Mouse (Mus musculus): ENCODE data around the gene Tenm4. TPM values are rescaled to one million over a fixed set of nuclear protein-coding genes. Genes with fewer than 3 reads are reported as not detected.
A peak's percentile ranks its signal among the peaks of the same experiment; 100 is the strongest.

Tenm4 gene
- polyA plus RNA-seq, 1 experiment from 2014 or later = 42.7 TPM

DNA sequence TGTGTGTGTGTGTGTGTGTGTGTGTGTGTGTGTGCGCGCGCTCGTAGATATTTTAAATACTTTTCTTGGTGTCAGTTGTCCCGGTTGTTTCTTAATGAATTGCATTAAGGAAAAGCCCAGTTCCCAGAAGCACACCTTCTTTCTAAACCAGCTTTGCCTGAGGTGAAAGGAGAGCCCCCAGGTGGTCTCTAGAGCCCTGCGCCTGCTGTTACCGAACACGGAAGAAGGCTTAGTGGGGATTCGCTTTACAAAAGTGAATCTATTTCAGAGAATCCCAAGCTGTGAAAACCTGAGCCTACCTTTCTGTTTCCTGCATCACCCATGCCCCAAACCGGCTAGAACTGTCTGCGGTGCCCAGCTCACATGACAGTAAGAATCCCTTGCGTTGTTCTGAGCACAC, 583.1 kb downstream of the Tenm4 start:
- H3K4me2 ChIP-seq = no peak overlapping the region
- H3K9ac ChIP-seq = no peak overlapping the region
- peaks cover 7% of the 10 kb centered on the region for H3K36me3 ChIP-seq
- peaks cover 49% of the 10 kb centered on the region for H3K4me1 ChIP-seq
- no peaks in the 10 kb centered on the region for H3K27me3 ChIP-seq
- WGBS = 69% methylated on average over 12 of the region's 12 CpGs
- no peak overlapping the region for H3K4me3 ChIP-seq (replicated peaks)
- peak overlapping the region; percentile 79 for H3K27ac ChIP-seq
- no peak for ATAC-seq (replicated peaks; ENCODE audit: low FRiP score)
- H3K9me3 ChIP-seq (replicated peaks) = no peaks in the 10 kb centered on the region

- H3K36me3 ChIP-seq = peaks cover 8% of the 10 kb centered on the region
- H3K27ac ChIP-seq = peak overlapping the region; percentile 79
- peaks cover 44% of the 10 kb centered on the region for H3K4me1 ChIP-seq
- H3K4me2 ChIP-seq = no peak overlapping the region
- no peaks in the 10 kb centered on the region for H3K27me3 ChIP-seq
- ATAC-seq (replicated peaks; ENCODE audit: low FRiP score) = peak; percentile 65
- H3K9me3 ChIP-seq (replicated peaks) = no peaks in the 10 kb centered on the region
- no peak overlapping the region for H3K4me3 ChIP-seq (replicated peaks)
- WGBS = 54% methylated on average over 12 of the region's 12 CpGs
- H3K9ac ChIP-seq = no peak overlapping the region
Observed at GRCm38 (mm10) chr7:96755459-96756094, 584.5 kb downstream of the Tenm4 start.

GRCm38 (mm10) chr7:96756104-96756742, 585.2 kb downstream of the Tenm4 start:
- 0 out of 2 replicates have a peak, but pooled peaks have one; percentile 12 for ATAC-seq (replicated peaks; ENCODE audit: low FRiP score)
- H3K36me3 ChIP-seq = peaks cover 8% of the 10 kb centered on the region

GRCm38 (mm10) chr7:96757067-96757466, 586.0 kb downstream of the Tenm4 start:
- Histone ChIP-seq H3K36me3 (peaks cover 8% of the 10 kb centered on the region), H3K4me2 (no peak overlapping the region), H3K4me3 (replicated peaks) (no peak overlapping the region), H3K27ac (no peak overlapping the region), H3K9me3 (replicated peaks) (no peaks in the 10 kb centered on the region), H3K27me3 (no peaks in the 10 kb centered on the region), H3K4me1 (peaks cover 44% of the 10 kb centered on the region), H3K9ac (no peak overlapping the region)
- no peak for ATAC-seq (replicated peaks; ENCODE audit: low FRiP score)
- WGBS = 33% methylated on average over 8 of the region's 8 CpGs

More at GRCm38 (mm10) chr7:96756104-96756742, 585.2 kb downstream of the Tenm4 start:
- Histone ChIP-seq H3K4me2 (no peak overlapping the region), H3K27ac (peak overlapping the region; percentile 79), H3K4me3 (replicated peaks) (no peak overlapping the region), H3K9me3 (replicated peaks) (no peaks in the 10 kb centered on the region), H3K4me1 (peaks cover 44% of the 10 kb centered on the region), H3K9ac (no peak overlapping the region), H3K27me3 (no peaks in the 10 kb centered on the region)
- 51% methylated on average over 10 of the region's 10 CpGs for WGBS

DNA sequence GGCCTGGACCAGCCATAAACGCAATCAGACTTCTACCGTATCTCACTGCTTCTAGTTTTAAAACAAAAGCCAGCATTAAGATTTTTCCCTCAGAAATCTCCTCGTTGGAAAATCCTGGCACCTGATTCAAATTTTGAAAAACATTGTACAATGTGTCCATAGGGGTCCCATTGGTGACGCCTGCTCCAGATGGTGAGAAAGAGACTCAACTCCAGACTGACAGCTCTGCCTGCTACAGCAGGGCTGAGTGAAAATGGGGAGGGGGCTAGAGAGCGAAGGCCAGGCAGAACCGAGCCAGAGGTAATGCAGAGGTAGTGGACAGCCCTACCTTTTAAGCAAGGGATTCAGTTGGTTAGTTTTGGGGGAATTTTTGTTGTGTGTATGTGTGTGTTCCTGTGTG, 589.2 kb downstream of the Tenm4 start:
- 74% methylated on average over 6 of the region's 6 CpGs for WGBS
- no peak overlapping the region for H3K27ac ChIP-seq
- no peak overlapping the region for H3K9ac ChIP-seq
- H3K9me3 ChIP-seq (replicated peaks) = no peaks in the 10 kb centered on the region
- no peak overlapping the region for H3K4me2 ChIP-seq
- peaks cover 8% of the 10 kb centered on the region for H3K36me3 ChIP-seq
- no peak overlapping the region for H3K4me3 ChIP-seq (replicated peaks)
- peaks cover 28% of the 10 kb centered on the region for H3K4me1 ChIP-seq
- no peak for ATAC-seq (replicated peaks; ENCODE audit: low FRiP score)
- H3K27me3 ChIP-seq = no peaks in the 10 kb centered on the region

DNA sequence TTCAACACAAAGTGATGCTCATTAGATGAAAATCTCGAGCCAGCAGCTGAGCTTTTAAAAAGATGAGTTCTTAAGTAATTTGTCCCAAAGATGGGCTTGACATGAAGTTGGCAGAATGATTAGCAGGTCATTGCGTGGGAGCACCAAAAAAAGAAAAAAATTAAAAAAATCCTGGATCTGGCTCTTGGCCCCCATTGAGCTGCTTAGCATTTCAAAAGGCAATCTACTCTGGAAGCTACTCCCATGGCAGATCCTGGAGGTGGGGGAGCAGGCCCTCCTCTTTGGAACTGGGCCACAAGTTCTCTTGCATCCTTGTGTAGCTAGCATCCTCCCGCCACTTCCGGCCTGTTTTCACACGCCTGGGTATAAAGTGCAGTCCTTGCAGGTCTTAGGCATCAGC, 590.1 kb downstream of the Tenm4 start:
- H3K4me2 ChIP-seq = no peak overlapping the region
- no peak overlapping the region for H3K9ac ChIP-seq
- no peak overlapping the region for H3K27ac ChIP-seq
- H3K36me3 ChIP-seq = peaks cover 8% of the 10 kb centered on the region
- no peaks in the 10 kb centered on the region for H3K9me3 ChIP-seq (replicated peaks)
- H3K27me3 ChIP-seq = no peaks in the 10 kb centered on the region
- ATAC-seq (replicated peaks; ENCODE audit: low FRiP score) = no peak
- peaks cover 21% of the 10 kb centered on the region for H3K4me1 ChIP-seq
- WGBS = 75% methylated on average over 5 of the region's 5 CpGs
- H3K4me3 ChIP-seq (replicated peaks) = no peak overlapping the region

- H3K27me3 ChIP-seq = no peaks in the 10 kb centered on the region
- no peak overlapping the region for H3K4me2 ChIP-seq
- no peak overlapping the region for H3K4me3 ChIP-seq (replicated peaks)
- 0 out of 2 replicates have a peak, but pooled peaks cover 4% of the 10 kb centered on the region for H3K4me1 ChIP-seq
- peaks cover 8% of the 10 kb centered on the region; the same call in 1 of the 2 replicates for H3K36me3 ChIP-seq
- no peak overlapping the region for H3K27ac ChIP-seq
- ATAC-seq (replicated peaks; ENCODE audit: low FRiP score) = no peak
- WGBS = 83% methylated on average over 15 of the region's 15 CpGs
- H3K9me3 ChIP-seq (replicated peaks) = no peaks in the 10 kb centered on the region
- no peak overlapping the region for H3K9ac ChIP-seq
Observed at GRCm38 (mm10) chr7:96765321-96765960, 594.4 kb downstream of the Tenm4 start.

DNA sequence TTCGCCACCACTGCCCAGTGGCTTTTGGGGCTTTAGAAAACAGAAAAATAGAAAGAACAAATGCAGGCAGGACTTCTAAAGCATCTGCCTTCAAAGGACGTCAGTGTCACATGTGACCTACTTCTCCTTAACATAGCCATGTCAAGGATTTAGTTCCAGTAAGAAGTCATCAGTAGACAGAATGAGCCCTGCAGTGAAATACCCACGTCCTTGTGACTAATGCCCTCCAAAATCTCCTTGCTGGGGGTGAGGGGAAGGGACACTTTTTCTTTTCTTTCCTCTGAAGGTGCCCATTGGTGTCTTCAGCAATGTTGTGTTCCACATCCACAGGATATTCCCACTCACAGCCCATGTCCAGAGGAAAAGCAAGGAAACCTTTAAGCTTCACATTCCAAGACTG, 596.0 kb downstream of the Tenm4 start:
- 77% methylated on average over 3 of the region's 3 CpGs for WGBS
- no peaks in the 10 kb centered on the region for H3K27me3 ChIP-seq
- no peak overlapping the region for H3K9ac ChIP-seq
- H3K4me3 ChIP-seq (replicated peaks) = no peak overlapping the region
- no peak overlapping the region for H3K4me2 ChIP-seq
- H3K9me3 ChIP-seq (replicated peaks) = no peaks in the 10 kb centered on the region
- peaks cover 8% of the 10 kb centered on the region; the same call in 1 of the 2 replicates for H3K36me3 ChIP-seq
- ATAC-seq (replicated peaks; ENCODE audit: low FRiP score) = no peak
- no peak overlapping the region for H3K27ac ChIP-seq
- H3K4me1 ChIP-seq = 0 out of 2 replicates have a peak, but pooled peaks cover 4% of the 10 kb centered on the region

DNA sequence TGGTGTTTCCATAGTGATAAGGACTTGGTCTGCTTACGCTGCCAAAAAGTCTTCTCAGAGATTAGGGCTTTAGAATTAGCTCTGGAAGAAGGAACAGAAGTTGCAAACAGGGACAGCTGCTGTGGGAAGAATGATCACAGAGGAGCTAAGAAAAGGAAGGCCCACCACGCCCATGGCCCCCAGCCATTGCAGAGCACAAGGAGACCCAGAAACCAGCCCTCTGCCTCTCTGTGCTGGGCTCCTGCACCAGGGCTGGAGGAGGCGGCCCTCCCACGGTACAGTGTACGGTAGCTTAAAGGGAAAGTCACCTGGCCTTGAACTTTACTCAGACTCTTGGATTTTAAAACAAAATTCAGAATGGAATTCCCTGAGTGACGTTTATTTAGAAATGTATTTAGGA, 597.7 kb downstream of the Tenm4 start:
- Histone ChIP-seq H3K9me3 (replicated peaks) (no peaks in the 10 kb centered on the region), H3K36me3 (peaks cover 14% of the 10 kb centered on the region; the same call in 1 of the 2 replicates), H3K4me1 (peaks cover 8% of the 10 kb centered on the region), H3K9ac (no peak overlapping the region), H3K4me2 (no peak overlapping the region), H3K27ac (no peak overlapping the region), H3K27me3 (no peaks in the 10 kb centered on the region), H3K4me3 (replicated peaks) (no peak overlapping the region)
- 79% methylated on average over 6 of the region's 6 CpGs for WGBS
- ATAC-seq (replicated peaks; ENCODE audit: low FRiP score) = no peak

DNA sequence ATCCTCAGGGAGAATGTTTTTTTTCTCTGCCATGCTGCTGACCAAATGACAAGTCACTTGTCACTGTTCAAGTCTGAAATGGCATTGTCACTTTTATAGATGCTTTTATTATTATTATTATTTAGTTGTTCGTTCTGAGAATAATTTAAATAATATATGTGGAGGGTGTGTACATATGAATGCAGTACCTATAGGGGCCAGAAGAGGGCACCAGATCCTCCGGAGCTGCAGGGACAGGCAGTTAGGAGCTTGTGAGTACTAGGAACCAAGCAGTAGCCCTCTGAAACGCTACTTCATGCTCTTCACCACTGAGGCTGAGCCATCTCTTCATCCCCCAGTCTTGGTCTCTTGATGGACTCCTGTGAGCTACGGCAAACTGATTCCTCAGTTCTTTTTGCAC, 598.7 kb downstream of the Tenm4 start:
- Histone ChIP-seq H3K4me3 (replicated peaks) (no peak overlapping the region), H3K36me3 (peaks cover 14% of the 10 kb centered on the region; the same call in 1 of the 2 replicates), H3K4me1 (peaks cover 19% of the 10 kb centered on the region), H3K9me3 (replicated peaks) (no peaks in the 10 kb centered on the region), H3K4me2 (no peak overlapping the region), H3K27ac (no peak overlapping the region), H3K27me3 (no peaks in the 10 kb centered on the region), H3K9ac (no peak overlapping the region)
- 69% methylated on average over 4 of the region's 4 CpGs for WGBS
- no peak for ATAC-seq (replicated peaks; ENCODE audit: low FRiP score)

DNA sequence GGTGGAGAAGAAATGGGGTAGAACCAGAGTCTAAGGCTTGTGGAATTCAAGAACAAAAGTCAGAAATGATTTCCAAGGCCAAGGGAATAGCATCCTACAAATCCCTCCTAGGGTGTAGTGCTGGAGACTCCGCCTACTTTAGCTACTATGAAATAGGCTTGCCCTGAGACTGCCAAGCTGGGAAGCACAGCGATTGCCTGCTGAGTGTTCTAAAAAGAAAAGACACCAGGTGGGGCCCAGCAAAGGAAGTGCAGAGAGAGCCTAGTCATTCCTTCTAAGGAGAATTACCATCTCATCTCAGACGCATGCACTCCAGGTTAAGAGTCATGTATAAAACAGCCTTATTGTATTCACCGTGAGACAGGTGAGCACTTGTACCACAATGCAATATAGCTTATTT, 601.9 kb downstream of the Tenm4 start:
- Histone ChIP-seq H3K36me3 (peaks cover 14% of the 10 kb centered on the region; the same call in 1 of the 2 replicates), H3K4me2 (no peak overlapping the region), H3K4me3 (replicated peaks) (no peak overlapping the region), H3K9me3 (replicated peaks) (no peaks in the 10 kb centered on the region; the same call in 1 of the 2 replicates), H3K27me3 (no peaks in the 10 kb centered on the region), H3K9ac (no peak overlapping the region), H3K4me1 (peaks cover 33% of the 10 kb centered on the region), H3K27ac (no peak overlapping the region)
- ATAC-seq (replicated peaks; ENCODE audit: low FRiP score) = no peak
- WGBS = 84% methylated on average over 4 of the region's 4 CpGs

- Histone ChIP-seq H3K9me3 (replicated peaks) (no peaks in the 10 kb centered on the region; the same call in 1 of the 2 replicates), H3K9ac (no peak overlapping the region), H3K36me3 (peaks cover 14% of the 10 kb centered on the region; the same call in 1 of the 2 replicates), H3K4me1 (peaks cover 33% of the 10 kb centered on the region), H3K4me2 (no peak overlapping the region), H3K4me3 (replicated peaks) (no peak overlapping the region), H3K27me3 (no peaks in the 10 kb centered on the region), H3K27ac (peak overlapping the region; percentile 87)
- no peak for ATAC-seq (replicated peaks; ENCODE audit: low FRiP score)
- 85% methylated on average over 17 of the region's 17 CpGs for WGBS
Observed at GRCm38 (mm10) chr7:96773585-96774225, 602.7 kb downstream of the Tenm4 start.
